Mouse (Mus musculus) liver, embryonic 13.5 days (tissue): ENCODE data around the gene Tcte1. TPM values are rescaled to one million over a fixed set of nuclear protein-coding genes. Genes with fewer than 3 reads are reported as not detected.
A peak's percentile ranks its signal among the peaks of the same experiment; 100 is the strongest.

Experiments used
- ATAC-seq: fragments of 200-750 bp; cut with Nextera tagmentation; 2 replicates; pipeline ENCODE4 v1.8.0; 2017; ENCODE audit warnings: low read depth, mild to moderate bottlenecking, moderate number of reproducible peaks, moderate library complexity
- DNase-seq: peaks from one replicate; pipeline ENCODE4 v3.0.0; 2022
- H3K27ac ChIP-seq: fragments of 300-500 bp; sonication (generic); 2 replicates; pipeline ENCODE4 v1.5.1; 2015; ENCODE audit warnings: moderate library complexity, mild to moderate bottlenecking, inconsistent platforms
- H3K27me3 ChIP-seq: fragments of 300-500 bp; sonication (generic); 2 replicates; pipeline ENCODE4 v1.6.1; 2015; ENCODE audit warnings: mild to moderate bottlenecking, inconsistent platforms
- H3K36me3 ChIP-seq: fragments of 300-500 bp; sonication (generic); 2 replicates; pipeline ENCODE4 v1.6.1; 2015; ENCODE audit warnings: mild to moderate bottlenecking, inconsistent platforms
- H3K4me1 ChIP-seq: fragments of 300-500 bp; sonication (generic); replicated peaks from 2 replicates; pipeline ENCODE4 v1.6.1; 2015; ENCODE audit warnings: inconsistent platforms
- H3K4me2 ChIP-seq: fragments of 300-500 bp; sonication (generic); 2 replicates; pipeline ENCODE4 v1.6.1; 2015; ENCODE audit warnings: inconsistent platforms, mild to moderate bottlenecking, moderate library complexity
- H3K4me3 ChIP-seq: fragments of 300-500 bp; sonication (generic); replicated peaks from 2 replicates; pipeline ENCODE4 v1.5.1; 2015; ENCODE audit warnings: mild to moderate bottlenecking, inconsistent platforms
- H3K9ac ChIP-seq: fragments of 300-500 bp; sonication (generic); 2 replicates; pipeline ENCODE4 v1.6.1; 2015; ENCODE audit warnings: mild to moderate bottlenecking, inconsistent platforms
- H3K9me3 ChIP-seq: fragments of 300-500 bp; sonication (generic); replicated peaks from 2 replicates; pipeline ENCODE4 v1.6.1; 2016; ENCODE audit warnings: inconsistent platforms
- WGBS: fragments of 180-500 bp; shearing (Covaris S2); methylation state at CpG from one replicate; pipeline ENCODE4 v1.1.7; 2015; ENCODE audit not compliant: insufficient replicate concordance; 5-methylcytosine and 5-hydroxymethylcytosine counted together
- polyA plus RNA-seq: library from polyadenylated mRNA; unstranded; fragments of >200 nt; fragmentation: Nextera tagmentation; extraction: Ambion mirVana; gene quantifications from 2 replicates; pipeline ENCODE4 v1.2.1, GENCODE M21; 2015

Gene Tcte1
- polyA plus RNA-seq = not detected in 2 replicates

GRCm38 (mm10) chr17:45523263-45523662 is at the start of gene Tcte1:
Tcte1 (plus strand) TSS chr17:45523434.
- DNase-seq = no peak
- H3K4me1 ChIP-seq = peaks cover 12% of the 10 kb centered on the region

GRCm38 (mm10) chr17:45473667-45474066 is 49.6 kb upstream of the Tcte1 start:
- no peak overlapping the region for H3K4me3 ChIP-seq
- no peak overlapping the region for H3K27ac ChIP-seq
- ATAC-seq (no peak), DNase-seq (no peak)
- H3K9ac ChIP-seq = no peak overlapping the region
- no peaks in the 10 kb centered on the region for H3K9me3 ChIP-seq
- no peak overlapping the region for H3K4me2 ChIP-seq
- H3K36me3 ChIP-seq = no peaks in the 10 kb centered on the region
- H3K27me3 ChIP-seq = peaks cover 50% of the 10 kb centered on the region
- peaks cover 13% of the 10 kb centered on the region for H3K4me1 ChIP-seq
- 59% methylated on average over 6 of the region's 6 CpGs for WGBS

More at GRCm38 (mm10) chr17:45523263-45523662, at the start of gene Tcte1:
- H3K27me3 ChIP-seq = peaks cover 32% of the 10 kb centered on the region
- peak within 1 kb of the TSS; percentile 29; the same call in 1 of the 2 replicates for H3K9ac ChIP-seq
- peak within 1 kb of the TSS; percentile 56 for H3K4me2 ChIP-seq
- H3K36me3 ChIP-seq = peaks cover 6% of the 10 kb centered on the region; the same call in 1 of the 2 replicates
- WGBS = 2% methylated on average over 21 of the region's 21 CpGs
- H3K27ac ChIP-seq = no peak within 1 kb of the TSS
- H3K4me3 ChIP-seq = peak within 1 kb of the TSS; percentile 28; the same call in 1 of the 2 replicates
- no peak for ATAC-seq
- no peaks in the 10 kb centered on the region for H3K9me3 ChIP-seq

- Histone ChIP-seq H3K4me1 (peaks cover 13% of the 10 kb centered on the region), H3K9me3 (no peaks in the 10 kb centered on the region), H3K27ac (no peak overlapping the region), H3K4me2 (peak overlapping the region; percentile 59; the same call in 1 of the 2 replicates), H3K36me3 (no peaks in the 10 kb centered on the region), H3K27me3 (peaks cover 50% of the 10 kb centered on the region), H3K4me3 (peak overlapping the region; percentile 42; the same call in 1 of the 2 replicates), H3K9ac (no peak overlapping the region)
- no peak for ATAC-seq
- DNase-seq = no peak
- 59% methylated on average over 8 of the region's 8 CpGs for WGBS
Observed at GRCm38 (mm10) chr17:45474146-45474545, 49.1 kb upstream of the Tcte1 start.

GRCm38 (mm10) chr17:45474669-45475465 is 48.4 kb upstream of the Tcte1 start, which contains the start of gene Spats1:
Spats1 (minus strand) TSS chr17:45475415.
- Histone ChIP-seq H3K9ac (no peak within 1 kb of the TSS), H3K27ac (no peak within 1 kb of the TSS)
- ATAC-seq = no peak

GRCm38 (mm10) chr17:45478234-45478825 is 44.9 kb upstream of the Tcte1 start:
- Histone ChIP-seq H3K9ac (no peak overlapping the region), H3K27me3 (peaks cover 47% of the 10 kb centered on the region), H3K4me2 (peak overlapping the region; percentile 32), H3K36me3 (no peaks in the 10 kb centered on the region), H3K4me1 (peaks cover 13% of the 10 kb centered on the region), H3K9me3 (no peaks in the 10 kb centered on the region), H3K27ac (no peak overlapping the region), H3K4me3 (no peak overlapping the region)
- DNase-seq (peak; percentile 60), ATAC-seq (no peak)
- WGBS = 5% methylated on average over 12 of the region's 12 CpGs

More at GRCm38 (mm10) chr17:45474669-45475465, 48.4 kb upstream of the Tcte1 start, which contains the start of gene Spats1:
- Histone ChIP-seq H3K27me3 (peaks cover 50% of the 10 kb centered on the region), H3K4me3 (peak within 1 kb of the TSS; percentile 42), H3K36me3 (no peaks in the 10 kb centered on the region), H3K4me2 (peak within 1 kb of the TSS; percentile 59), H3K9me3 (no peaks in the 10 kb centered on the region), H3K4me1 (peaks cover 13% of the 10 kb centered on the region)
- 5% methylated on average over 30 of the region's 30 CpGs for WGBS
- DNase-seq = no peak

- Histone ChIP-seq H3K9me3 (no peaks in the 10 kb centered on the region), H3K36me3 (no peaks in the 10 kb centered on the region), H3K4me1 (0 out of 2 replicates have a peak, but pooled peaks cover 2% of the 10 kb centered on the region), H3K4me3 (no peak overlapping the region), H3K9ac (no peak overlapping the region), H3K4me2 (no peak overlapping the region), H3K27me3 (peaks cover 26% of the 10 kb centered on the region), H3K27ac (no peak overlapping the region)
- ATAC-seq (no peak), DNase-seq (no peak)
- 12% methylated on average over 2 of the region's 2 CpGs for WGBS
Observed at GRCm38 (mm10) chr17:45480429-45480828, 42.8 kb upstream of the Tcte1 start.

- Histone ChIP-seq H3K27ac (no peak overlapping the region), H3K9me3 (no peaks in the 10 kb centered on the region), H3K4me2 (no peak overlapping the region), H3K4me1 (no peaks in the 10 kb centered on the region), H3K36me3 (no peaks in the 10 kb centered on the region), H3K27me3 (peaks cover 13% of the 10 kb centered on the region), H3K4me3 (no peak overlapping the region), H3K9ac (no peak overlapping the region)
- WGBS = 69% methylated on average over 7 of the region's 7 CpGs
- DNase-seq (no peak), ATAC-seq (no peak)
Observed at GRCm38 (mm10) chr17:45485581-45485980, 37.7 kb upstream of the Tcte1 start.

- no peak for ATAC-seq
- 7% methylated on average over 5 of the region's 5 CpGs for WGBS
Observed at GRCm38 (mm10) chr17:45487216-45487615, 36.0 kb upstream of the Tcte1 start.

GRCm38 (mm10) chr17:45488321-45489254 is 34.6 kb upstream of the Tcte1 start:
- Histone ChIP-seq H3K9ac (no peak overlapping the region), H3K4me3 (no peak overlapping the region), H3K27me3 (peaks cover 21% of the 10 kb centered on the region), H3K4me2 (no peak overlapping the region), H3K9me3 (no peaks in the 10 kb centered on the region), H3K4me1 (no peaks in the 10 kb centered on the region), H3K36me3 (no peaks in the 10 kb centered on the region), H3K27ac (no peak overlapping the region)
- ATAC-seq = no peak
- 67% methylated on average over 23 of the region's 23 CpGs for WGBS
- DNase-seq = no peak

More at GRCm38 (mm10) chr17:45487216-45487615, 36.0 kb upstream of the Tcte1 start:
- H3K4me1 ChIP-seq = no peaks in the 10 kb centered on the region
- H3K4me3 ChIP-seq = no peak overlapping the region
- H3K27me3 ChIP-seq = peaks cover 13% of the 10 kb centered on the region
- no peaks in the 10 kb centered on the region for H3K36me3 ChIP-seq
- no peak overlapping the region for H3K27ac ChIP-seq
- no peak overlapping the region for H3K9ac ChIP-seq
- no peak for DNase-seq
- no peak overlapping the region for H3K4me2 ChIP-seq
- no peaks in the 10 kb centered on the region for H3K9me3 ChIP-seq

- DNase-seq (no peak), ATAC-seq (no peak)
- H3K4me2 ChIP-seq = no peak overlapping the region
- H3K9me3 ChIP-seq = no peaks in the 10 kb centered on the region
- 69% methylated on average over 6 of the region's 6 CpGs for WGBS
- peaks cover 21% of the 10 kb centered on the region for H3K27me3 ChIP-seq
- H3K4me1 ChIP-seq = no peaks in the 10 kb centered on the region
- no peak overlapping the region for H3K9ac ChIP-seq
- H3K4me3 ChIP-seq = no peak overlapping the region
- H3K27ac ChIP-seq = no peak overlapping the region
- no peaks in the 10 kb centered on the region for H3K36me3 ChIP-seq
Observed at GRCm38 (mm10) chr17:45489736-45490135, 33.5 kb upstream of the Tcte1 start.
